Mouse (Mus musculus) liver (tissue): ENCODE results near the gene Gm21411.
"Not testable (repeated sequence)": the region's sequence is repeated elsewhere in the genome, so short reads cannot be mapped to it uniquely, and the experiment has no call there.

Experiments used
- DNase-seq: peaks from one replicate; pipeline ENCODE4 v3.0.0-alpha.2; 2020; ENCODE audit warnings: mixed read lengths

Gm21411 gene

GRCm38 (mm10) chr4:146909386-146910137 is at the start of gene Gm21411:
Gm21411 (minus strand) TSS chr4:146909590.
- not testable (repeated sequence) for DNase-seq

GRCm38 (mm10) chr4:146941691-146942090 is 32.3 kb upstream of the Gm21411 start:
- not testable (repeated sequence) for DNase-seq

- DNase-seq: no peak
Observed at GRCm38 (mm10) chr4:146932311-146933082, 23.1 kb upstream of the Gm21411 start.

- DNase-seq: no peak
Observed at GRCm38 (mm10) chr4:146915196-146915595, 5.8 kb upstream of the Gm21411 start.

GRCm38 (mm10) chr4:146908131-146908530 is 1.3 kb downstream of the Gm21411 start:
- not testable (repeated sequence) for DNase-seq

- not testable (repeated sequence) for DNase-seq
Observed at GRCm38 (mm10) chr4:146904782-146905181, 4.6 kb downstream of the Gm21411 start.

- DNase-seq: not testable (repeated sequence)
Observed at GRCm38 (mm10) chr4:146903126-146903525, 6.3 kb downstream of the Gm21411 start.
